In the genomic region with DNA sequence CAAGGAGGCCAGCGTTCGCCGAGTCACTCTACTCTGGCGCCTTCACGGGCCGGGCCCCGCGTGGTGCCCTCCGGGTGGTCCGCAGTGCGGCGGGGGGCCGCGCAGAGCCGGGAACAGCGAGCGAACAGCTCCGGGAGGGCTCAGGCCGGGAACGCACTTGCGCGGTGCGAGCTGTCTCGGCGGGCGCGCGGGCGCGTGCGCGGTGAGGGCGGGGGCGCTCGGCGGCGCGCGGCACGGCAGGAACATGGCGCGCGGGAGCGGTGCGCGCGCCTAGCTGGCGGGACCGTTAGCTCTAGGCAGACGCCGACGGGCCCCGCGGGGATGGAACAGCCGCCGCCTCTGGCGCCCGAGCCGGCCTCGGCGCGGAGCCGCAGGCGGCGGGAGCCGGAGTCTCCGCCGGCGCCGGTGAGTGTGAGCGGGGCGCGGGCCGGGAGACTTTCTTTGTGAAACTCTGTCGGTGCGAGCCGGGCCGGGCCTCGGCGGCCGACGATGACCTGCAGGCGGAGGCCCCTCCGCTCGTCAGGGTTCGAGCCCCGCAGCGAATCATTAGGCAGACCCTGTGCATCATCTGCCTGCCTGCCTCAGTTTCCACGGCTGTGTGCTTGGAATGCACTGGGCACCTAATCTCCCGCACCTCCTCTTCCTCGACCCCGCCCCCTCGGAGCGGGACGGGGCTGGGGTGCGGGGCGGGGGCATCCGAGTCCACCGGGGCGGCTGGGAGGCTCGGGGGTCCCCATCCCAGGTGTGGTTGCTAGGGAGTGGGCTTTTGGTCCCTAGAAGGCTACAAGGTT, we compare ENCODE assay signal across 8 mouse cellular contexts. TPM values are rescaled to one million over a fixed set of nuclear protein-coding genes. Genes with fewer than 3 reads are reported as not detected.
DNase-seq lines count a peak whose midpoint lies in the region; ATAC-seq and TF ChIP-seq lines count a peak whose summit lies in the region.

Gene Ttc28 (plus strand): TSS at position 220 of the 791 bp plus-strand sequence.

- H3K27me3 ChIP-seq in erythroblast, embryonic 14.5 days (ENCODE audit: control insufficient read depth) = no peaks in the 10 kb centered on the region
- H3K27me3 ChIP-seq in heart, embryonic 12.5 days (replicated peaks) = no peaks in the 10 kb centered on the region
- no peaks in the 10 kb centered on the region for H3K27me3 ChIP-seq in kidney, postnatal 0 days (ENCODE audit: insufficient read depth, low read length)
- no peaks in the 10 kb centered on the region for H3K27me3 ChIP-seq in liver, embryonic 11.5 days (replicated peaks; ENCODE audit: control insufficient read depth, insufficient read depth, low read length)
- no peaks in the 10 kb centered on the region for H3K27me3 ChIP-seq in stomach, embryonic 14.5 days (ENCODE audit: control insufficient read depth, insufficient read depth, low read length)

- peaks cover 28% of the 10 kb centered on the region for H3K4me1 ChIP-seq in erythroblast, embryonic 14.5 days (ENCODE audit: control insufficient read depth)
- peaks cover 17% of the 10 kb centered on the region for H3K4me1 ChIP-seq in heart, embryonic 12.5 days (replicated peaks)
- H3K4me1 ChIP-seq in kidney, postnatal 0 days (replicated peaks; ENCODE audit: insufficient read depth, low read length) = no peaks in the 10 kb centered on the region
- peaks cover 5% of the 10 kb centered on the region for H3K4me1 ChIP-seq in liver, embryonic 11.5 days (replicated peaks; ENCODE audit: control insufficient read depth, insufficient read depth, low read length)
- 0 out of 2 replicates have a peak, but pooled peaks cover 5% of the 10 kb centered on the region for H3K4me1 ChIP-seq in stomach, embryonic 14.5 days (ENCODE audit: control insufficient read depth, insufficient read depth, low read length)

- H3K27ac ChIP-seq in heart, embryonic 12.5 days (ENCODE audit: poor library complexity, severe bottlenecking) = peak within 1 kb of the TSS; percentile 45
- H3K27ac ChIP-seq in kidney, postnatal 0 days = peak within 1 kb of the TSS; percentile 52
- peak within 1 kb of the TSS; percentile 52 for H3K27ac ChIP-seq in liver, embryonic 11.5 days (ENCODE audit: low read depth, low read length)
- peak within 1 kb of the TSS; percentile 53 for H3K27ac ChIP-seq in stomach, embryonic 14.5 days (ENCODE audit: low read length)

- peaks cover 19% of the 10 kb centered on the region for H3K36me3 ChIP-seq in erythroblast, embryonic 14.5 days (ENCODE audit: control insufficient read depth)
- peaks cover 10% of the 10 kb centered on the region; the same call in 1 of the 2 replicates for H3K36me3 ChIP-seq in heart, embryonic 12.5 days
- no peaks in the 10 kb centered on the region for H3K36me3 ChIP-seq in kidney, postnatal 0 days (ENCODE audit: insufficient read depth, low read length)
- 0 out of 2 replicates have a peak, but pooled peaks cover 4% of the 10 kb centered on the region for H3K36me3 ChIP-seq in liver, embryonic 11.5 days (ENCODE audit: control insufficient read depth, insufficient read depth, low read length)
- H3K36me3 ChIP-seq in stomach, embryonic 14.5 days (ENCODE audit: control insufficient read depth, insufficient read depth, low read length) = no peaks in the 10 kb centered on the region; the same call in 1 of the 2 replicates

- H3K4me2 ChIP-seq in heart, embryonic 12.5 days = peak within 1 kb of the TSS; percentile 79
- peak within 1 kb of the TSS; percentile 70 for H3K4me2 ChIP-seq in kidney, postnatal 0 days (ENCODE audit: low read length)
- peak within 1 kb of the TSS; percentile 96 for H3K4me2 ChIP-seq in liver, embryonic 11.5 days
- peak within 1 kb of the TSS; percentile 80 for H3K4me2 ChIP-seq in stomach, embryonic 14.5 days (replicated peaks; ENCODE audit: low read depth, low read length)

- no peaks in the 10 kb centered on the region for H3K9me3 ChIP-seq in erythroblast, embryonic 14.5 days (ENCODE audit: control insufficient read depth, low read length)
- H3K9me3 ChIP-seq in heart, embryonic 12.5 days (replicated peaks) = no peaks in the 10 kb centered on the region
- no peaks in the 10 kb centered on the region for H3K9me3 ChIP-seq in kidney, postnatal 0 days (replicated peaks; ENCODE audit: low read length)
- H3K9me3 ChIP-seq in liver, embryonic 11.5 days (ENCODE audit: control insufficient read depth, low read length) = no peaks in the 10 kb centered on the region
- H3K9me3 ChIP-seq in stomach, embryonic 14.5 days (ENCODE audit: control insufficient read depth, low read depth, low read length) = no peaks in the 10 kb centered on the region

- no peak for TF ChIP-seq CTCF in kidney, postnatal 0 days (IDR thresholded peaks at IDR 0.05; ENCODE audit: low read depth)

- peak; percentile 89 for ATAC-seq in CD4-positive, CD25-positive, alpha-beta regulatory T cell, adult 4 months
- ATAC-seq in heart, embryonic 12.5 days (ENCODE audit: insufficient number of reproducible peaks, low FRiP score) = peak; percentile 79
- peak; percentile 86 for ATAC-seq in kidney, postnatal 0 days (replicated peaks; ENCODE audit: low FRiP score, low read depth)
- ATAC-seq in liver, embryonic 11.5 days (replicated peaks; ENCODE audit: low FRiP score) = peak; percentile 86
- peak; percentile 88 for ATAC-seq in stomach, embryonic 14.5 days (ENCODE audit: insufficient number of reproducible peaks, insufficient read depth, low FRiP score, low read depth)

- peak within 1 kb of the TSS; percentile 89 for H3K9ac ChIP-seq in heart, embryonic 12.5 days
- H3K9ac ChIP-seq in kidney, postnatal 0 days (ENCODE audit: low read depth, low read length) = peak within 1 kb of the TSS; percentile 87
- peak within 1 kb of the TSS; percentile 87 for H3K9ac ChIP-seq in liver, embryonic 11.5 days (ENCODE audit: low read depth, low read length)
- H3K9ac ChIP-seq in stomach, embryonic 14.5 days (replicated peaks; ENCODE audit: low read depth, low read length) = peak within 1 kb of the TSS; percentile 67

- peak; percentile 71 for DNase-seq in brain, embryonic 18.5 days (ENCODE audit: low read depth, low spot score)
- DNase-seq in kidney, postnatal 0 days (ENCODE audit: low spot score) = peak; percentile 86
- DNase-seq in liver, embryonic 11.5 days (ENCODE audit: low spot score) = peak; percentile 83
- DNase-seq in natural killer cell, adult 2 months (ENCODE audit: low spot score in 2 of 2) = peak; percentile 34 to 66

- H3K4me3 ChIP-seq in erythroblast, embryonic 14.5 days (replicated peaks) = peak within 1 kb of the TSS; percentile 67
- H3K4me3 ChIP-seq in heart, embryonic 12.5 days = peak within 1 kb of the TSS; percentile 84
- H3K4me3 ChIP-seq in kidney, postnatal 0 days (replicated peaks; ENCODE audit: low read depth, low read length) = peak within 1 kb of the TSS; percentile 72
- H3K4me3 ChIP-seq in liver, embryonic 11.5 days (ENCODE audit: low read depth, low read length) = peak within 1 kb of the TSS; percentile 86
- H3K4me3 ChIP-seq in stomach, embryonic 14.5 days (ENCODE audit: low read depth, low read length) = peak within 1 kb of the TSS; percentile 62

- under 1% methylated on average over 100 of the region's 101 CpGs for WGBS in heart, embryonic 12.5 days
- WGBS in kidney, postnatal 0 days = under 1% methylated on average over 100 of the region's 101 CpGs
- under 1% methylated on average over 94 of the region's 101 CpGs for WGBS in liver, embryonic 11.5 days
- under 1% methylated on average over 94 of the region's 101 CpGs for WGBS in stomach, embryonic 14.5 days

RNA-seq across cellular contexts. Expression of gene Ttc28, which starts in this region (rescaled TPM):
- 1 to 10 TPM; 4.1 to 4.4 TPM for polyA plus RNA-seq in CD4-positive, CD25-positive, alpha-beta regulatory T cell, adult 4 months (2017; shearing (Covaris generic))
- 0.04 and 0.06 TPM in 2 replicates for polyA plus RNA-seq in erythroblast, embryonic 14.5 days (2012)
- 10.3 and 12.1 TPM in 2 replicates for polyA plus RNA-seq in heart, embryonic 12.5 days (2016; fragmentation: Nextera tagmentation; extraction: Ambion mirVana)
- 8.1 and 8.7 TPM in 2 replicates for polyA plus RNA-seq in kidney, postnatal 0 days (2015; fragmentation: Nextera tagmentation; extraction: Ambion mirVana)
- 5.5 and 5.7 TPM in 2 replicates for polyA plus RNA-seq in liver, embryonic 11.5 days (2014; fragmentation: Nextera tagmentation; extraction: Ambion mirVana)
- polyA plus RNA-seq in stomach, embryonic 14.5 days (2014; fragmentation: Nextera tagmentation; extraction: Ambion mirVana) = 16.9 and 17.8 TPM in 2 replicates

Comparison
In these comparisons a context has a peak if more than half of its experiments do, and no peak if none do; other contexts are left out.
1. Peak in every context shown above with its lines: DNase-seq, ATAC-seq, H3K4me3 ChIP-seq and H3K27ac ChIP-seq.